ENCODE assay signal across 8 mouse cellular contexts in genomic region chr16:20629731-20630634, GRCm38 (mm10). TPM values are rescaled to one million over a fixed set of nuclear protein-coding genes. Genes with fewer than 3 reads are reported as not detected.
DNase-seq lines count a peak whose midpoint lies in the region; ATAC-seq and TF ChIP-seq lines count a peak whose summit lies in the region.

Ece2 (plus strand) TSS chr16:20629828.

- peaks cover 29% of the 10 kb centered on the region for H3K27me3 ChIP-seq in hindbrain, embryonic 10.5 days (ENCODE audit: insufficient read depth, poor library complexity, severe bottlenecking)
- H3K27me3 ChIP-seq in liver, adult 2 months (ENCODE audit: control insufficient read depth, insufficient read depth, low read length), result peaks cover 7% of the 10 kb centered on the region; the same call in 1 of the 2 replicates
- no peaks in the 10 kb centered on the region for H3K27me3 ChIP-seq in neural tube, embryonic 15.5 days (replicated peaks)

- DNase-seq in layer of hippocampus, adult 2 months (ENCODE audit: low spot score in 2 of 2), result peak in 1 of 2 experiments; percentile 51
- no peak for DNase-seq in layer of hippocampus, adult 9-11 months
- peak; percentile 23 to 35 for DNase-seq in adrenal gland, adult 18-20 months (ENCODE audit: low spot score in 2 of 2)
- peak; percentile 49 for DNase-seq in embryo, embryonic 9.5 days (ENCODE audit: extremely low spot score)
- DNase-seq in hindbrain, embryonic 10.5 days (ENCODE audit: low spot score), result peak; percentile 50
- DNase-seq in liver, adult 2 months (ENCODE audit: extremely low read depth, low read depth, low spot score), result no peak
- DNase-seq in spleen, postnatal 4 days (ENCODE audit: low spot score in 2 of 2), result no peak

- H3K4me2 ChIP-seq in neural tube, embryonic 15.5 days, result peak within 1 kb of the TSS; percentile 92

- H3K9ac ChIP-seq in liver, adult 2 months (ENCODE audit: low read depth, low read length), result no peak within 1 kb of the TSS
- H3K9ac ChIP-seq in neural tube, embryonic 15.5 days (replicated peaks), result peak within 1 kb of the TSS; percentile 74

- 7% methylated on average over 54 of the region's 54 CpGs for WGBS in hindbrain, embryonic 10.5 days
- WGBS in liver, adult 2 months, result 13% methylated on average over 54 of the region's 54 CpGs
- 6% methylated on average over 54 of the region's 54 CpGs for WGBS in neural tube, embryonic 15.5 days

- ATAC-seq in neural tube, embryonic 15.5 days (ENCODE audit: low FRiP score), result peak; percentile 80

- TF ChIP-seq POLR2A in liver, adult 2 months (IDR thresholded peaks at IDR 0.05; ENCODE audit: extremely low read depth, insufficient read depth, low read length), result no peak

- no peaks in the 10 kb centered on the region for H3K79me2 ChIP-seq in liver, adult 2 months (ENCODE audit: control insufficient read depth, insufficient read depth, low read length)

- peak within 1 kb of the TSS; percentile 71 for H3K4me3 ChIP-seq in layer of hippocampus, adult 2 months
- H3K4me3 ChIP-seq in hindbrain, embryonic 10.5 days, result peak within 1 kb of the TSS; percentile 72
- peak within 1 kb of the TSS; percentile 5; the same call in 1 of the 2 replicates for H3K4me3 ChIP-seq in liver, adult 2 months (ENCODE audit: insufficient read depth, low read depth, low read length)
- H3K4me3 ChIP-seq in neural tube, embryonic 15.5 days (replicated peaks), result peak within 1 kb of the TSS; percentile 67

- H3K27ac ChIP-seq in layer of hippocampus, adult 2 months, result peak within 1 kb of the TSS; percentile 88
- H3K27ac ChIP-seq in hindbrain, embryonic 10.5 days, result peak within 1 kb of the TSS; percentile 88
- no peak within 1 kb of the TSS for H3K27ac ChIP-seq in liver, adult 2 months (replicated peaks; ENCODE audit: insufficient read depth, low read depth, low read length)
- H3K27ac ChIP-seq in neural tube, embryonic 15.5 days (replicated peaks), result peak within 1 kb of the TSS; percentile 75

- H3K9me3 ChIP-seq in hindbrain, embryonic 10.5 days, result no peaks in the 10 kb centered on the region
- no peaks in the 10 kb centered on the region for H3K9me3 ChIP-seq in neural tube, embryonic 15.5 days (replicated peaks)

- H3K36me3 ChIP-seq in hindbrain, embryonic 10.5 days, result no peaks in the 10 kb centered on the region
- no peaks in the 10 kb centered on the region for H3K36me3 ChIP-seq in liver, adult 2 months (ENCODE audit: control insufficient read depth, insufficient read depth, low read length)
- H3K36me3 ChIP-seq in neural tube, embryonic 15.5 days, result peaks cover 16% of the 10 kb centered on the region

- peaks cover 17% of the 10 kb centered on the region for H3K4me1 ChIP-seq in hindbrain, embryonic 10.5 days (replicated peaks)
- no peaks in the 10 kb centered on the region for H3K4me1 ChIP-seq in liver, adult 2 months (ENCODE audit: control insufficient read depth, insufficient read depth, low read length)
- H3K4me1 ChIP-seq in neural tube, embryonic 15.5 days, result peaks cover 26% of the 10 kb centered on the region

- TF ChIP-seq CTCF in layer of hippocampus, adult 2 months (conservative IDR thresholded peaks at IDR 0.05), result no peak
- no peak for TF ChIP-seq CTCF in liver, adult 2 months (IDR thresholded peaks at IDR 0.05; ENCODE audit: low read depth, low read length)

RNA-seq across cellular contexts. Expression of gene Ece2, which starts in this region (rescaled TPM):
- 10 to 100 TPM; 34.4 to 36.1 TPM for total RNA-seq in layer of hippocampus, adult 2 months (2021)
- total RNA-seq in adrenal gland, adult 18-20 months (2021), result 10 to 100 TPM in 1 of 2 experiments, 1 to 10 TPM in 1; 9.4 to 17.1 TPM
- polyA plus RNA-seq in hindbrain, embryonic 10.5 days (2016; fragmentation: Nextera tagmentation; extraction: Ambion mirVana), result 4.2 TPM in 2 replicates
- not detected in 2 replicates for total RNA-seq in liver, adult 2 months (2014; rRNA removed)
- 0.04 TPM in 1 of 2 replicates, not detected in the other for polyA plus RNA-seq in liver, adult 2 months (2012; rRNA removed)
- 17.6 and 20.4 TPM in 2 replicates for polyA plus RNA-seq in neural tube, embryonic 15.5 days (2015; fragmentation: Nextera tagmentation; extraction: Ambion mirVana)

Comparison
In these comparisons a context has a peak if more than half of its experiments do, and no peak if none do; other contexts are left out.
1. RNA of gene Ece2 (total RNA-seq): 34.4 to 36.1 TPM in layer of hippocampus, adult 2 months and 9.4 to 17.1 TPM in adrenal gland, adult 18-20 months; not detected in liver, adult 2 months; every median in the first group is over 10 times any median in the second.
2. DNase-seq: peak in adrenal gland, adult 18-20 months (2 of 2), embryo, embryonic 9.5 days (single experiment) and hindbrain, embryonic 10.5 days (single experiment); none in layer of hippocampus, adult 9-11 months (single experiment), liver, adult 2 months (single experiment) and spleen, postnatal 4 days (0 of 2).
3. H3K4me3 ChIP-seq: peak in every context shown above with its lines; median percentile 72 in hindbrain, embryonic 10.5 days; 71 in layer of hippocampus, adult 2 months; 67 in neural tube, embryonic 15.5 days; 5 in liver, adult 2 months.